Mouse (Mus musculus) gastrocnemius, postnatal 36 days (tissue): Measurements from ENCODE around the gene Pknox1. TPM values are rescaled to one million over a fixed set of nuclear protein-coding genes. Genes with fewer than 3 reads are reported as not detected.

Experiments
- DNase-seq, 2 experiments: peaks; one replicate each; pipeline ENCODE4 v3.0.0; 2022
- intact Hi-C: fragments of 180-260 bp; cut with DNase I; formaldehyde crosslinking; loops from one replicate; pipeline ENCODE4 v1.15.1; 2025
- microRNA-seq, 2 experiments: library from miRNA; unstranded; fragments of <30 nt; microRNA quantifications; one replicate each; pipeline ENCODE4 v1.2.0; 2021
- total RNA-seq, 2 experiments: library from RNA; stranded (reverse); gene quantifications; 2 replicates each; pipeline ENCODE4 v1.2.3; 2021

The Pknox1 gene
- total RNA-seq, 2 experiments from 2014 or later, result 6.0 to 7.2 TPM

DNA sequence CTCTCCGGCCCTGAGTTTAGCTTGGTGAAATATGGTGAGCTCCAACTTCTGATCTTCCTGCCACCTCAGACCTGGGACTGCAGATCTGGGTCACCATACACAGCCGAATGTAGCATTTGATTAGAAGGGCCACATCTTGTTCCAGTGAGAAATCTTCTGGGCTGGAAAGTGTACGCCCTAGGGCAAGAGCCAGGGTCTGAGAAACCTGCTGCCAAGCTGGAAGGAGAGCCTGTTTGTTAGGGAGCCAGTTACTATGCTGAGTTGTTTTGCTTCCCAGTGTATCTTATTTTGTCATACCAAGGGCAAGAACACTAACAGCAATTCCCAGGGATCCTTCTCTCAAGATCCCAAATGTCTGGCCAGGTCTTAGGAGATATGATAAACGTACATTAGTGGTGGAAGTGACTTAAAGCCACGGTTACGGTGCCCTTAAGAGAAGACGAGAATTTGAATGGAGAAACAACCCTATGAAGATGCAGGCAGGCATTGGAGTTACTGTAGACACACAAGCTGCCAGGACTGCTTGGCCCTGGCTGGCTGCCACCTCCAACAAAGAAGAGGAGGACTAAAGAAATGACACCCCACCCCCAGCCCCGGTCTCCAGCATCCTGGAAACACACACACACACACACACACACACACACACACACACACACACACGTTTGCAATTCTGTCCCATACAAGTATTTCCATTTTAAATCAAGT, 73.5 kb downstream of the Pknox1 start:
- DNase-seq, result no peak

GRCm38 (mm10) chr17:31639651-31640050, 75.1 kb downstream of the Pknox1 start:
- intact Hi-C loops, result no loop called here
- DNase-seq, result no peak

More for the DNA sequence above, 73.5 kb downstream of the Pknox1 start:
- intact Hi-C loops, result no loop called here

DNA sequence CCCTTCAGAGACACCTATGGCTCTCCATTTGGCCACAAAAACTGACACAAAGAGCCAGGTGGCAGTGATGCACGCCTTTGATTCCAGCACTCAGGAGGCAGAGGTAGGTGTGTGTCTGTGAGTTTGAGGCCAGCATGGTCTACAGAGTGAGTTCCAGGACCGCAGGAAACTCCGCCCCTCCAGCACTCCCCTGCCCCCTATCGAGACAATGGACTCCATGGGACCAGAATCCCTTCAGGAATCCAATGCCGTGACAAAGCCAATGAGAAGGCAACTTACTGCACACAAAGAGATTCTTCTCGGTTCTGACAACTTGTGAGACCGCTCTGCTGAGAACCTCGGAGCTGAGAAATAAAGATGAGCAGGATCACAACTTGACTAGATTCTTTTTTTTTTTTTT, 77.8 kb downstream of the Pknox1 start:
- intact Hi-C loops, result no loop called here
- no peak for DNase-seq

DNA sequence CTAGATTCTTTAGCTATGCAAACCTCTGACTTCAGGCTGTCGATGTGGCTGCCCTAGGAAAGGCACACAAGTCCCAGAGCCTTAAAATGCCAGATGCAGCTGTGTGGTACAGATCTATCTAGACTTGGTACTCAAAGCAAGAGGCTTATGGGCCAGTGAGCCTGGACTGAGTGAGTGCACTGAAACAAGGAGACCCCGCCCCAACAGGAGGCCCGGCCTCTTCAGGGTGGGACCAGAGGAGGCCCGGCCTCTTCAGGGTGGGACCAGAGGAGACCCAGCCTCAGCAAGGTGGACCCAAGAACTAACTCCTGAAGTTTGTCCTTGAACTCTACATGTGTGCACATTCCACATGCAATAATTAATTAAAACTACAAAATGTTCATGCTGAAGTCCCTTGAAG, 78.4 kb downstream of the Pknox1 start:
- intact Hi-C loops, result no loop called here
- no peak for DNase-seq

GRCm38 (mm10) chr17:31646199-31647002, 81.9 kb downstream of the Pknox1 start:
- no peak for DNase-seq
- intact Hi-C loops, result no loop called here

DNA sequence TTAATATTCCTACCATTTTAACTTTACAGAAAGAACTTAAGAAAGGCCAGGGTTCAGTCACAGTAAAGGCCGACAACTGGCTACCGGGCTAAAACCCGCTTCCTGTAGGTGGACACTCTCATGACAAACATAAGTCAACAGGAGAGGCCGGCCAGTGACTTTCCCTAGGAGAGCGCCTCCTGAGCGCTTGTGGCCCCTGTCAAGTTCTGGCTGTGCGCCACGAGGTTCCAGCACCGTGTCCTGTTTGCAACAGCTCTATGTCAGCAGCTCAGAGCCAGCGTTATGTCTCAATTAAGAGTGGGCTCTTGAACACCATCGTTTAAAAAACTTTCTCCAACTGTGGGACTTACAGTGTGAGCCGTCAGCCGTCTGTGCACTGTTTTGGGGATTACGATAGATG, 87.6 kb downstream of the Pknox1 start:
- DNase-seq, result no peak
- intact Hi-C loops, result no loop called here

DNA sequence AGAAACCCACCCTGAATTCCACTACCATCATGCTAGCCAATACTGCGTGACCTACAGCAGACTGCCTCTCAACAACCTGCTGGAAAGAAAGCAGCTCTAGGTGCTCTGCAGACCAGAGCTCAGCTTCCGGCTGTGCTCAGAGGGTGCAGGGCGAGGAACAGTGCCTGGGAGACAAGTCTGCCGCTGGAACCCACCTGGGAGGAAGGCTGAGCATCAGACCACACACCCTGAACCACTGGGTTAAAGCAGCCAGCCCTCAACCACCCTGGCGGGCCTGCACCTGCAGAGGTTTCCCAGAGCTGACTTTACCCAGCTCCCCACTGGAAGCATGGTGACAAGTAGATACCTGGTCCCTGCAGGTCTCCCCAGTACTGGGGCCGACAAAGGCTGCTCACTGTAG, 88.7 kb downstream of the Pknox1 start:
- DNase-seq, result no peak
- intact Hi-C loops, result no loop called here

GRCm38 (mm10) chr17:31655366-31655765, 90.8 kb downstream of the Pknox1 start:
- no peak for DNase-seq
- intact Hi-C loops, result no loop called here

DNA sequence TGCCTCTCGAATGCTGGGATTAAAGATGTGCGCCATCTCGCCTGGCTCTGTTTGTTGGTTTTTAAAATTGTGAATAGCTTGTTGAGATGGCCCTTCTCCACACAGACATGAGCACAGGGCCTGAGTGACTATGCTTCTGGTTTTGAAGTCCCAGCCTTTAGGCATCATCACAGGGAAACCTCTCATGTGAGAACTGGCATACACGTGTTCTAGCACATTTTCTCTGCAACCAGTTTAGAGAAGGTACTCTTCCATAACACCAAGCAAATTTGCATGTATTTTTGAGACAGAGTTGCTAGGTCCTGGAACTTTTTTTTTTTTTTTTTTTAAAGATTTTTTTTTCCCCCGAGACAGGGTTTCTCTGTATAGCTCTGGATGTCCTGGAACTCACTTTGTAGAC, 92.1 kb downstream of the Pknox1 start:
- no peak for DNase-seq
- intact Hi-C loops, result no loop called here

Small RNAs within 50 kb of the gene (microRNA-seq; reads per million reads assigned to microRNA genes)
- 0 reads per million in 2 experiments for gene Gm24970

Other genes starting within 250 kb of the Pknox1 start
- gene Pde9a, start 178.5 kb upstream of the Pknox1 start, total RNA-seq, result 1 to 10 TPM; 1.5 to 2.5 TPM
- gene Wdr4, start 44.8 kb upstream of the Pknox1 start, total RNA-seq, result 1 to 10 TPM; 5.0 to 5.3 TPM
- 100 to 1,000 TPM; 439 to 467 TPM for gene Ndufv3, start 44.6 kb upstream of the Pknox1 start, total RNA-seq
- gene Cbs, start 72.5 kb downstream of the Pknox1 start, total RNA-seq, result under 1 TPM; 0.32 to 0.77 TPM
- gene U2af1, start 94.2 kb downstream of the Pknox1 start, total RNA-seq, result 10 to 100 TPM; 56.8 to 65.7 TPM
- not detected for gene Cryaa, start 113.1 kb downstream of the Pknox1 start, total RNA-seq